Mouse (Mus musculus) kidney, adult 9 months (tissue): ENCODE results near the gene Cwc27.

ENCODE experiments used
- DNase-seq: peaks from one replicate; pipeline ENCODE4 v3.0.0; 2022

Gene Cwc27

DNA sequence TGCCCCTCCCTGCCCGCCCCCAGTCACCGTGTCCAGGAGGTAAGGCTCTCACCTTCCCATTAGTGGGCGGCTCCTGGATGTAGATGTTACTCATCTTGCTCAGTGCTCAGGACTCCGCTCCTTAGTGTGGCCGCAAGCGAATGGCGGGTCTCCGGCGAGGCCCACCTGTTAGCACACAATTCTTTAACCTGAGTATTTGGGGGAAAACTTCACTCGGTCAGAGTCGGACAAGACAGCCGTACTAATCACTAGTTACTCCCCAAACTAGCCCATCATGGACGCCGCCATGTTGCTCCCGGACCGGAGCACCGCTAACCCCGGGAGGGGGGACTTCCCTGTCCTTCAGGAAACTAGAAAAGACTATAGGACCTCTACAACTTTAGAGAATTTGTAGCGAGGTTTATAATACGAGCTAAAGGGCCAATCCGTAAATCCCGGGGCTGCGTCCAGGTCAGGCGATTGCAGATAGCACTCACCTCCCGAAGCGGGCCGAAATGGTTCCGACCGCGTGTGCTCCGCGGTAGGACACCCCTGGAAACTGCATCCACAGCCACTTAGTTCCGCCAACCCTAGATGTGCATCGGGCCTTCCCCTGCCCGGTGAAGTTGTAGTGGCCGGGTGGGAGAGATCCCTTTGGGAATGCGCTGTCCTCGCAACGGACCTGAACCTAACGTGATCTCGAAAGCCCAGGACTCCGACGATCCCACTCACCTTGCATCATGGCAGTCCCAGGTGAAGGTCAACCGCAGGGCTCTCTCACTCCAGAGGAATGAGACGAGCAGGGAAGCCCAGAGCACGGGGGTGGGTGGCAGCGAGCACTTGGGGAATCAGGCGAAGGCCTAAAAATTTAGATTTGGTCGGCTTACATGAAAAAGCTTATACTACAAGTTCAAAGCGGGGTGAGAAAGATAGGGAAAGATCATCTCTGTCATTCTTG lies at the start of gene Cwc27:
Gene Cwc27 (minus strand): TSS at position 508 of the 937 bp plus-strand sequence.
- peak; percentile 84 for DNase-seq

DNA sequence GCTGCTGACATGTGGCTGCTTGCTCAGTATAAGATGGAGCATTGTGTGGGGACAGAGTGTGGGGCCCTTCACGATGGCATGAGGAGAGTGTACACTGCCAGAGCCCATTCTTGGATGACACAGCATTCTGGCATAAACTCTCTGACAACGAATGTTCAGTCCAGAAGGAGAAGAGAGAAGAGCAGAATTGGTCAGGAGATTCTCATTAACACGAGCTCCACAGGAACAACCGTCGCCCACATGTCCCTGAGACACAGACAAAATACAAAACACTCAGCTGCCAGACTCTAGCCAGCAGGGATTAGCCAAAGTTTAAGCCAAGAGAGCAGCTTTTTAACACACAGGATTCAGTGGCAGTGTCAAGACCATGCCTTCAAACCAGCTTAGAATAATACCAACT lies 49.8 kb upstream of the Cwc27 start:
- no peak for DNase-seq

GRCm38 (mm10) chr13:104863127-104863979 lies 46.4 kb upstream of the Cwc27 start, which contains the start of gene Shisal2b:
Shisal2b (minus strand) TSS chr13:104863893.
- no peak for DNase-seq

GRCm38 (mm10) chr13:104853645-104854044 lies 36.7 kb upstream of the Cwc27 start:
- DNase-seq = no peak

- no peak for DNase-seq
These were observed 26.6 kb upstream of the Cwc27 start for GRCm38 (mm10) chr13:104843295-104844089.

DNA sequence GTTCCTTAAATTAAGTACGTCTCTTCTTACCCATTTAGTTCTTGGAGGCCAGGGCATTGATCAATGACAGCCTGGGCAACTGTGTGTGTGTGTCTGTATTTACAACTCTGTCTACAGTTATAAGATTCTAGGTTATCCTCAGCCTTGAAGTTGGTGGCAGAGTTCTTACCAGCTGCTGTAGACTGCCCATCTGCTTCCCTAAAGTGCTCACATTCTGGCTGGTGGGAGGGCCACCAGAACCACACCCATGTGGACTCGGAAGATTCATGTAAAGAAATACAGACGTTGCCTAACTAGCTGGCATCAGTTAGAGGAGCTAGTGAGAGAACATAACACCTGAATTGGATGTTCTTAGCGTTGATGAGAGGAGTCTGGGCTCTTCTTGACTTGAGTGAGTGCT lies 25.0 kb upstream of the Cwc27 start:
- no peak for DNase-seq

GRCm38 (mm10) chr13:104837628-104838027 lies 20.7 kb upstream of the Cwc27 start:
- no peak for DNase-seq

DNA sequence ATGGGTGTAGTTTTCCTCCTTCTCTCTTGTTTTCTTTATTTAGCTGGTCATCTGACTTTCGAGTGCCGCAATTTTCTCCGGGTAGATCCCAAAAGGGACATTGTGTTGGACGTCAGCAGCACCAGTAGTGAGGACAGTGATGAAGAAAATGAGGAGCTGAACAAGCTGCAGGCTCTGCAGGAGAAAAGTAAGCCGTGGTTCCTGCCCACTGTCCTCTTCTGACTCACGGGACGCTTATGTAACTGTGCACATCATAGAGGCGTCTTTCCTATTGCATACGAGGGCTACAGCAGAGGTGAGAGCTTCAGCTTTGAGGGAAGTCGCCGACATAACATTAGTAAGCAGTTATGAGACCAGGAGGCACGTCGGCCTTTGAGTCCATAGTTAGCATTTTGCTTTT lies 15.9 kb upstream of the Cwc27 start:
- DNase-seq = no peak

DNA sequence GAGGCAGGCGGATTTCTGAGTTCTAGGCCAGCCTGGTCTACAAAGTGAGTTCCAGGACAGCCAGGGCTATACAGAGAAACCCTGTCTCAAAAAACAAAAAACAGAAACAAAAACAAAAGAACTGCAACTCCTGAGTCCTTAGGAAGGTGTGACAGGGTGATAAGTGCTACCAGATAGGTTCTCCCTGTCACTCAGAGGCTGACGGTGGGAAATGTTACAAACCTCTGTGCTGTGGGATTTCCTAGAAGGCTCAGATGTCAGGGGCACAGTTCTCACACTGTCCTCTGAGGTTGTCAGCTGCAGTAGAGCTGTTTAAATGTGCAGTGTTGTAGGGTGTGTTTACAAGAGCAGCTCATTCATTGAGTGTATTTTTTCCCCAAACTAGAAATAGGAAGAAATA lies 8.5 kb upstream of the Cwc27 start:
- DNase-seq = no peak

DNA sequence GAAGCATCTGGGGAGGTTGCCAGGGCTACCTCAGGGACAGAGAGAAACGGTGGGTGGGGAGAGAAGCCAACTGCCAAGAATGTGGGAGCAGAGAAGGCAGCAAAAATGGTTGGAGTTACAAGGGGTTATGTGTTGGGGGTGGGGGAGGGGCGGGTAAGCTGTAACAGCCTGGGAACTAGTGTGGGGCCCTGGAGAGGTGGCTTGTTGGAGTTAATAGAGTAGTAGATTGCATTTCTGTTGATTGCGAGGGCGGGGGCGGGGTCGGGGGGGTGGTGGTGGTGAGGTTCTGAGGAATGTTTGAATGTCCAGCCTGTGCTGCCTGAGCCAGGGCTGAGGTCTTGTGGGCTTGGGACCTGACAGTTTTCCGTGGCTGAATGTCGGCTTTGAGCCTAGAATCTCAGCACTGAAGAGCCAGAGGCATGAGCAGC lies 5.5 kb upstream of the Cwc27 start:
- no peak for DNase-seq

DNA sequence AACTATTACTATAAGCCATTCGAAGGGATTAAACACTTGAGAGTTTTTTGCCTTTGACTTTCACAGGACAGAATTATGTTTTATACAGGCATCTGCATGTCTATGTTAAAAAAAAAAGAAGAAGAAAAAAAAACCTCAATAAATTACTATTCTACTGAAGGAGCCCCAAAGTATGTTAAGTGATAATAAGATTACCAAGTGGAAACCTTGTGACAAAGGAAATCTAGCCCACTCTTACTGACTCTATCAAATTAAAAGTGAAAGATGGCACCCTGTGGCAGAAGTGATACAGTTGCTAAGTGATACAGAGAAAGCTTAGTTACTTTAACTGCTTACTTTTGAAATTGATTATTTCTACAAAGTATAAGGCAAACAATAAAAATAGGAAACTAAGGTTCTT lies 5.0 kb upstream of the Cwc27 start:
- DNase-seq = no peak

GRCm38 (mm10) chr13:104821192-104821591 lies 4.2 kb upstream of the Cwc27 start:
- DNase-seq = no peak

DNA sequence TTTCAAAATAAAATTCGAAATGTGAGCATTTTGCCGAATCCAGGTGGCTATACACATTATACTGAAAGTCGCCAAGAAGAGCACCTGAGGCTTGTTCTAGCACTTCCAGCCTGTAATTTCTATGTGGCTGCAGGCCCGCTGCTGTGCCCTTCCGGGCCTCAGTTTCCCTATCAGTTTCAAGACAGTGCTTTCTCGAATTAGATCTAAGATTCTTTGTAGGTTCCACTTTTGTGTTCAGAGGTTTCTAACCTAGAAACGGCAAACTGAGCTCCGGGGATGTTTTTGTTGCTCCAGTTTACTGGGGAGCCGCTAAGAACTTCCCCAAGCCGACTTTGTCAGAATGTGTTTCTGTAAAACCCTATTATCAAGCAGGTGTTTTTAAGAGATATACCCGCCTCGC lies 754 bp upstream of the Cwc27 start:
- DNase-seq = peak; percentile 11

- DNase-seq = peak; percentile 38
These were observed 690 bp downstream of the Cwc27 start for GRCm38 (mm10) chr13:104816270-104816634.

- DNase-seq = peak; percentile 53
These were observed 11.3 kb downstream of the Cwc27 start for GRCm38 (mm10) chr13:104805681-104806080.

- no peak for DNase-seq
These were observed 17.3 kb downstream of the Cwc27 start for GRCm38 (mm10) chr13:104799566-104800182.

DNA sequence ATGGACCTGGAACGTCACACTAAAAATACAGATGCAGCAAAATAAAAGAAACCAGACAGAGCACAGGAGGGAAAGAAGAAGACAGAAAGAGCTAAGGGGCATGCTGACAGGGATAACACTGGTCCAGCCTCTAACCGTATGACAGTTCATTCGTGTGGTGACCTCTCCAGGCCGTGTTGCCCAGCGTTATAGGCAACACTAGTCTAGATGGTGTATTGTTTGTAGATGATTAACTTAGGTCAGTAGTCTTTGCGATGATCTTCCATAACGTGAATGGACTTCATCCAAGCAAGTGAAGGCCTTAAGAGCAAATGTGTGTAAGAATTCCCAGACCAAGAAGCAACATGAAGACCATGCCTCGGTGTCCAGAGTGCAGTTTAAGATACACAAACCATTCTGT lies 17.9 kb downstream of the Cwc27 start:
- DNase-seq = no peak

DNA sequence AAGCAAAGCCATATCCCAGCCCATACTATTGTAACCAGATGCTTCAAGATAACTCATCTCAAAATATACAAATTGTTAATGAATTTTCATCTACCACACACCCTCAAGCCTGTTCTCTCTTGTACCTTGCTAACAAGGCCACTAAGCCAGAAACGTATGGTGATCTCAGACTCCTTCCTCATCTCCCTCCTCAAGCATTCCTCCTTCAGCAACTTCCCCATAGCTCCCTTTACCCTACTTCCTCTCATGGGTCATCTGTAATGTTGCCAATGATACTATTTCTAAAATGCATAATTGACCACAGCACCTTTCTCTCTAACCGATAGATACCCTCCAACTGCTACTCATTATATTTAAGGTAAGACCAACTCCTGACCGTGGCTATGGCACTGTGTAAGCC lies 22.5 kb downstream of the Cwc27 start:
- DNase-seq = no peak

GRCm38 (mm10) chr13:104792184-104792583 lies 24.8 kb downstream of the Cwc27 start, which contains the start of gene Srek1ip1:
Srek1ip1 (plus strand) TSS chr13:104792484.
- DNase-seq = no peak

- peak; percentile 51 for DNase-seq
These were observed 27.3 kb downstream of the Cwc27 start for GRCm38 (mm10) chr13:104789663-104790062.

DNA sequence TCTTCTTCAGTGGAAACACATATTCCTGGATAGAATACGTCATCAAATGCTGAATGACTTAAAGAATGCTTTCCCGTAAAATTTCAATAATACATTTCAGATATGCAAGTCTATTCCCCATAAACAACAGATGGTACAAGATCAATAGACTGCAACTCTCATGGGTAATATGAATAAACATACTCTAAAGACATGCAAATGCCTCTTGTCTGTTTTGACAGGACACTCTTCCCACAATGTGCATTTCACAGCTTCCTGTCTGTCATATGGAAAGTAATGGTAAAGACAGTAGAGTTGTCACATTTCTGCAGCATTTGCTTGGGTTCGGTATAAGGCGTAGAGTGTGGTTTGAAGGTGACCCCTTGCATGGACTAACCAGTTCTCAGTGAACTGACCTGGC lies 29.7 kb downstream of the Cwc27 start:
- no peak for DNase-seq

GRCm38 (mm10) chr13:104779104-104779670 lies 37.8 kb downstream of the Cwc27 start:
- DNase-seq = no peak
